Mouse (Mus musculus): Measurements from ENCODE around the gene Atp10a.

- TF ChIP-seq POLR2A (IDR thresholded peaks at IDR 0.05; ENCODE audit: low read depth, low read length) (no peak), CTCF (IDR thresholded peaks at IDR 0.05; ENCODE audit: extremely low read depth, insufficient read length, insufficient replicate concordance, low read depth, low read length) (no peak)
These were observed 12.7 kb downstream of the Atp10a start for GRCm38 (mm10) chr7:58668617-58669016.
